Mouse (Mus musculus) MEL (cell line): ENCODE results near the gene Olfr984. TPM values are rescaled to one million over a fixed set of nuclear protein-coding genes. Genes with fewer than 3 reads are reported as not detected.

Source experiments
- DNase-seq: peaks from one replicate; pipeline ENCODE4 v3.0.0; 2011; ENCODE audit warnings: low read depth, low spot score
- H3K27ac ChIP-seq: 2 replicates; pipeline ENCODE4 v1.5.1; 2012; ENCODE audit warnings: low read depth, mild to moderate bottlenecking, control low read depth, low read length, moderate library complexity; ENCODE audit not compliant: control insufficient read depth
- H3K27me3 ChIP-seq, 2 experiments: fragments of 150-350 bp in 1 of 2; sonication (generic) in 1 of 2; 2 replicates each; pipeline ENCODE4 v1.6.1; 2012; ENCODE audit warnings: low read length in 2 of 2, mild to moderate bottlenecking in 2 of 2, improper control_type of control experiment in 1 of 2, moderate library complexity in 1 of 2; ENCODE audit not compliant: insufficient read depth in 2 of 2, control insufficient read depth in 1 of 2
- H3K36me3 ChIP-seq, 2 experiments: 2 replicates each; pipeline ENCODE4 v1.6.1; 2012 to 2014; ENCODE audit warnings: low read length in 2 of 2, improper control_type of control experiment in 1 of 2, inconsistent platforms in 1 of 2, mild to moderate bottlenecking in 1 of 2; ENCODE audit not compliant: insufficient read depth in 2 of 2, control insufficient read depth in 1 of 2
- H3K4me1 ChIP-seq, 2 experiments: fragments of 150-350 bp in 1 of 2; sonication (generic) in 1 of 2; 2 replicates each; pipeline ENCODE4 v1.6.1; 2012; ENCODE audit warnings: low read length in 2 of 2, improper control_type of control experiment in 1 of 2, mild to moderate bottlenecking in 1 of 2; ENCODE audit not compliant: insufficient read depth in 2 of 2, control insufficient read depth in 1 of 2
- H3K4me3 ChIP-seq, 2 experiments: fragments of 150-350 bp in 1 of 2; sonication (generic) in 1 of 2; 2 replicates each; pipeline ENCODE4 v1.5.1; 2012; ENCODE audit warnings: low read depth in 2 of 2, low read length in 2 of 2, mild to moderate bottlenecking in 2 of 2, moderate library complexity in 2 of 2, control low read depth in 1 of 2, improper control_type of control experiment in 1 of 2; ENCODE audit not compliant: control insufficient read depth in 1 of 2, insufficient read depth in 1 of 2
- H3K79me2 ChIP-seq: 2 replicates; pipeline ENCODE4 v1.6.1; 2012; ENCODE audit warnings: mild to moderate bottlenecking, low read length, moderate library complexity; ENCODE audit not compliant: control insufficient read depth, poor library complexity, insufficient read depth
- H3K9ac ChIP-seq: 2 replicates; pipeline ENCODE4 v1.6.1; 2012; ENCODE audit warnings: low read depth, mild to moderate bottlenecking, control low read depth, low read length, moderate library complexity; ENCODE audit not compliant: control insufficient read depth, poor library complexity, severe bottlenecking
- H3K9me3 ChIP-seq: fragments of 150-350 bp; sonication (generic); replicated peaks from 2 replicates; pipeline ENCODE4 v1.6.1; 2012; ENCODE audit warnings: mild to moderate bottlenecking, low read length, improper control_type of control experiment, moderate library complexity; ENCODE audit not compliant: insufficient read depth
- BHLHE40 ChIP-seq: IDR thresholded peaks from 2 replicates; pipeline ENCODE4 v1.6.1; 2012; ENCODE audit warnings: low read depth, mild to moderate bottlenecking, inconsistent platforms, low read length, improper control_type of control experiment, borderline replicate concordance
- CHD1 ChIP-seq: IDR thresholded peaks from 2 replicates; pipeline ENCODE4 v1.6.1; 2012; ENCODE audit warnings: low read depth, mild to moderate bottlenecking, inconsistent platforms, low read length, improper control_type of control experiment
- CTCF ChIP-seq, 3 experiments: IDR thresholded peaks in 2 of 3; conservative IDR thresholded peaks in 1 of 3; 2 replicates each; pipeline ENCODE4 v1.5.1; 2011 to 2012; ENCODE audit warnings: low read length in 3 of 3, low read depth in 2 of 3, mild to moderate bottlenecking in 2 of 3, improper control_type of control experiment in 1 of 3, inconsistent platforms in 1 of 3, mixed read lengths in 1 of 3, moderate library complexity in 1 of 3; ENCODE audit not compliant: control insufficient read depth in 1 of 3, insufficient read depth in 1 of 3, poor library complexity in 1 of 3, severe bottlenecking in 1 of 3
- EP300 ChIP-seq, 2 experiments: IDR thresholded peaks; 2 replicates each; pipeline ENCODE4 v1.6.1; 2011; ENCODE audit warnings: improper control_type of control experiment in 2 of 2, low read length in 2 of 2, low read depth in 1 of 2, mild to moderate bottlenecking in 1 of 2
- GABPA ChIP-seq: IDR thresholded peaks from 2 replicates; pipeline ENCODE4 v1.6.1; 2012; ENCODE audit warnings: low read depth, mild to moderate bottlenecking, inconsistent platforms, low read length, improper control_type of control experiment, moderate library complexity
- JUND ChIP-seq: IDR thresholded peaks from 2 replicates; pipeline ENCODE4 v1.6.1; 2011; ENCODE audit warnings: low read depth, mild to moderate bottlenecking, improper control_type of control experiment, low read length
- MAFK ChIP-seq: IDR thresholded peaks from 2 replicates; pipeline ENCODE4 v1.6.1; 2011; ENCODE audit warnings: low read depth, mild to moderate bottlenecking, low read length, improper control_type of control experiment, borderline replicate concordance
- MAX ChIP-seq: IDR thresholded peaks from 2 replicates; pipeline ENCODE4 v1.6.1; 2011; ENCODE audit warnings: low read length, improper control_type of control experiment
- MAZ ChIP-seq: IDR thresholded peaks from 2 replicates; pipeline ENCODE4 v1.6.1; 2012; ENCODE audit warnings: low read depth, mild to moderate bottlenecking, inconsistent platforms, low read length, improper control_type of control experiment
- MEF2A ChIP-seq: IDR thresholded peaks from 2 replicates; pipeline ENCODE4 v1.6.1; 2014; ENCODE audit warnings: low read depth, mild to moderate bottlenecking, inconsistent platforms, low read length, improper control_type of control experiment; ENCODE audit not compliant: poor library complexity, insufficient replicate concordance, severe bottlenecking; ENCODE audit errors: extremely low read depth
- MYB ChIP-seq: IDR thresholded peaks from 2 replicates; pipeline ENCODE4 v1.6.1; 2011; ENCODE audit warnings: mild to moderate bottlenecking, low read depth, low read length, improper control_type of control experiment
- MYC ChIP-seq: IDR thresholded peaks from 2 replicates; pipeline ENCODE4 v1.6.1; 2011; ENCODE audit warnings: low read depth, mild to moderate bottlenecking, low read length, improper control_type of control experiment, moderate library complexity
- NELFE ChIP-seq: IDR thresholded peaks from 2 replicates; pipeline ENCODE4 v1.6.1; 2011; ENCODE audit warnings: low read depth, low read length, improper control_type of control experiment
- POLR2A ChIP-seq, 2 experiments: IDR thresholded peaks; 2 replicates each; pipeline ENCODE4 v1.6.1; 2011 to 2012; ENCODE audit warnings: low read length in 2 of 2, mild to moderate bottlenecking in 2 of 2, control low read depth in 1 of 2, improper control_type of control experiment in 1 of 2, low read depth in 1 of 2, moderate library complexity in 1 of 2; ENCODE audit not compliant: control insufficient read depth in 1 of 2, insufficient read depth in 1 of 2, poor library complexity in 1 of 2
- POLR2AphosphoS5 ChIP-seq: IDR thresholded peaks from 2 replicates; pipeline ENCODE4 v1.6.1; 2012; ENCODE audit warnings: low read depth, borderline replicate concordance, mild to moderate bottlenecking, inconsistent platforms, low read length, moderate library complexity, mixed read lengths
- RAD21 ChIP-seq: IDR thresholded peaks from 2 replicates; pipeline ENCODE4 v1.6.1; 2011; ENCODE audit warnings: mild to moderate bottlenecking, low read depth, low read length, improper control_type of control experiment
- RCOR1 ChIP-seq: IDR thresholded peaks from 2 replicates; pipeline ENCODE4 v1.6.1; 2012; ENCODE audit warnings: low read depth, mild to moderate bottlenecking, inconsistent platforms, low read length, improper control_type of control experiment
- SIN3A ChIP-seq: IDR thresholded peaks from 2 replicates; pipeline ENCODE4 v1.6.1; 2012; ENCODE audit warnings: low read length, improper control_type of control experiment, inconsistent platforms
- SMC3 ChIP-seq: IDR thresholded peaks from 2 replicates; pipeline ENCODE4 v1.6.1; 2011; ENCODE audit warnings: low read depth, low read length, improper control_type of control experiment
- TBP ChIP-seq: IDR thresholded peaks from 2 replicates; pipeline ENCODE4 v1.8.0; 2011; ENCODE audit warnings: low read depth, low read length, improper control_type of control experiment
- TCF12 ChIP-seq: IDR thresholded peaks from 2 replicates; pipeline ENCODE4 v1.6.1; 2014; ENCODE audit warnings: low read depth, mild to moderate bottlenecking, inconsistent platforms, low read length, improper control_type of control experiment, moderate library complexity
- USF1 ChIP-seq: IDR thresholded peaks from 2 replicates; pipeline ENCODE4 v1.6.1; 2014; ENCODE audit warnings: low read depth, mild to moderate bottlenecking, inconsistent platforms, low read length, improper control_type of control experiment, moderate library complexity
- USF2 ChIP-seq, 2 experiments: IDR thresholded peaks; 2 replicates each; pipeline ENCODE4 v1.6.1; 2011 to 2012; ENCODE audit warnings: improper control_type of control experiment in 2 of 2, low read length in 2 of 2, borderline replicate concordance in 1 of 2, inconsistent platforms in 1 of 2, low read depth in 1 of 2, mild to moderate bottlenecking in 1 of 2; ENCODE audit not compliant: insufficient read depth in 1 of 2
- ZKSCAN1 ChIP-seq: IDR thresholded peaks from 2 replicates; pipeline ENCODE4 v1.6.1; 2012; ENCODE audit warnings: low read depth, mild to moderate bottlenecking, inconsistent platforms, low read length, improper control_type of control experiment, moderate library complexity
- ZMIZ1 ChIP-seq: IDR thresholded peaks from 2 replicates; pipeline ENCODE4 v1.6.1; 2012; ENCODE audit warnings: low read depth, mild to moderate bottlenecking, inconsistent platforms, low read length, improper control_type of control experiment, moderate library complexity
- ZNF384 ChIP-seq: IDR thresholded peaks from 2 replicates; pipeline ENCODE4 v1.6.1; 2012; ENCODE audit warnings: low read depth, mild to moderate bottlenecking, inconsistent platforms, low read length, improper control_type of control experiment
- polyA plus RNA-seq, 2 experiments: library from polyadenylated mRNA; stranded (reverse) in 1 of 2; unstranded in 1 of 2; fragments of >175 nt in 1 of 2; fragments of >200 nt in 1 of 2; gene quantifications; 2 replicates each; pipeline versions ENCODE4 v1.2.1 to v1.2.4; 2012; ENCODE audit warnings: low replicate concordance in 2 of 2, low read depth in 1 of 2; ENCODE audit not compliant: insufficient read length in 2 of 2, insufficient read depth in 1 of 2, missing spikeins in 1 of 2
- total RNA-seq: library from RNA; depleted of rRNA; stranded (reverse); fragments of 300-350 nt; gene quantifications from 2 replicates; pipeline ENCODE4 v1.2.3, GENCODE M21; 2012

Olfr984 gene
- total and polyA plus RNA-seq, 3 experiments = not detected

DNA sequence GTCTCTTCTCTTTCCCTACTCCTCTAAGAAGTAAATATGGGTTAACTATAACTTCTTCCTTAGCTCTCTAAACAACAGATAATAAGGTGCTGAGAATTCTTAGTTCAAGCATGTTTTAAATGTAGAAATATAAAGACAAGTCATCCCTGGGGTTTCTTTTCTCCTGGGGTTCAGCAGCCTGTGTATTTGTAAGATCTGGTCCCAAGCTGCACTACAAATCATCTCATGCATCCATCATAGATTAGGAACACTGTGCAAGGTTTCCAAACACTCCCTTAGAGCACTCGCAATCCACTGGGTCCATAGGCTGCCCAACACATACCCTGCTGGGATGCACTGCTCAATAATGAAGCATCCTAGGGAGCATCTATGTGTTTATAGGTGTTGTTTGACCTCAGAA is 16.1 kb upstream of the Olfr984 start, which contains the start of gene Olfr985:
Gene Olfr985 (minus strand): TSS at position 101 of the 400 bp plus-strand sequence.
- no peaks in the 10 kb centered on the region for H3K4me1 ChIP-seq
- H3K27me3 ChIP-seq = no peaks in the 10 kb centered on the region
- TF ChIP-seq JUND (no peak), SMC3 (no peak), USF1 (no peak), ZMIZ1 (no peak), TBP (no peak), NELFE (no peak), RCOR1 (no peak), CHD1 (no peak), MAFK (no peak), CTCF (IDR thresholded peaks at IDR 0.05 in 2 of 3, conservative IDR thresholded peaks at IDR 0.05 in 1 of 3; ENCODE audit: control insufficient read depth in 1 of 3, insufficient read depth in 1 of 3, low read depth in 2 of 3, low read length in 3 of 3, poor library complexity in 1 of 3, severe bottlenecking in 1 of 3) (no peak), SIN3A (no peak)
- no peak within 1 kb of the TSS for H3K4me3 ChIP-seq
- no peaks in the 10 kb centered on the region for H3K9me3 ChIP-seq
- no peaks in the 10 kb centered on the region for H3K79me2 ChIP-seq
- no peaks in the 10 kb centered on the region for H3K36me3 ChIP-seq
- H3K27ac ChIP-seq = no peak within 1 kb of the TSS
- no peak within 1 kb of the TSS for H3K9ac ChIP-seq
- no peak for DNase-seq

DNA sequence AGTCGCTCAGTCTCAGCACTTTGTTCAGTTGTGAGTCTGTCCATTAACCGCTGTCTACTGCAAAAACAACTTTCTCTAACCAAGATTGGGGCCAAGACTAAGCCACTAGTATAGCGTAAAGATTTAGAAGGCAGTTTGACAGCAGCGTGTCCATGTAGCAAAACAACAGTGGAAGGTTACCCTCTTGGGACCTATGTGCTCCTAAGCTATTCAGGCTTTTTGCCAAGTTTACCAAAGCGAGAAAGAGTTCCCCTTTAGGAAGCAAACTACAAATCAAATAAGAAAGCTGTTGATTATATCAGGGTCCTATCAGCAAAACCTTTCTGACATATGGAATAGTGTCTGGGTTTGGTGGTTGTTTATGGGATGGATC is 3.3 kb upstream of the Olfr984 start:
- Histone ChIP-seq H3K4me1 (no peaks in the 10 kb centered on the region), H3K9ac (no peak overlapping the region), H3K27me3 (no peaks in the 10 kb centered on the region), H3K27ac (no peak overlapping the region), H3K9me3 (no peaks in the 10 kb centered on the region), H3K4me3 (no peak overlapping the region), H3K36me3 (no peaks in the 10 kb centered on the region), H3K79me2 (no peaks in the 10 kb centered on the region)
- TF ChIP-seq ZKSCAN1 (no peak), POLR2A (IDR thresholded peaks at IDR 0.05; ENCODE audit: control insufficient read depth in 1 of 2, insufficient read depth in 1 of 2, low read depth in 1 of 2, low read length in 2 of 2, poor library complexity in 1 of 2) (no peak), GABPA (no peak), USF2 (IDR thresholded peaks at IDR 0.05; ENCODE audit: borderline replicate concordance in 1 of 2, insufficient read depth in 1 of 2, low read depth in 1 of 2, low read length in 2 of 2) (no peak), MAZ (no peak), NELFE (no peak), MYB (no peak), MYC (no peak), EP300 (IDR thresholded peaks at IDR 0.05; ENCODE audit: low read depth in 1 of 2, low read length in 2 of 2) (no peak), ZMIZ1 (no peak), BHLHE40 (no peak), MEF2A (no peak), MAX (no peak), RAD21 (no peak), MAFK (no peak), TCF12 (no peak), POLR2AphosphoS5 (no peak), ZNF384 (no peak)
- no peak for DNase-seq
